Mouse (Mus musculus): ENCODE data around the gene Irak2.

DNA sequence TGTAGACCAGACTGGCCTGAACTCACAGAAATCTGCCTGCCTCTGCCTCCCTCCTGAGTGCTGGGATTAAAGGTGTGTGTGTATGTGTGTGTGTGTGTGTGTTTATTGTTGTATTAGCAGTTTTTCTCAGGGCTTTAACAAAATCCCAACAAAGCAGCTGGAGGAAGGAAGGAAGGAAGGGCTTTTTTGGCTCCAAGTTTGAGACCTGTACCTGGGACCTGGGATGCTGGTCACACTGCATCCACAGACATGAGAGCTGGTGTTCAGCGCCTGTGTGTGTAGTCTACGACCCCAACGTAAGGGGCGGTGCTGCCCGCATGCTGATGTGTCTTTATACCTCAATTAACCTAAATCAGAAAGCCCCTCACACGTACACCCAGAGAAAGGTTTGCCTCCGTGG, 15.3 kb downstream of the Irak2 start:
- TF ChIP-seq CTCF (IDR thresholded peaks at IDR 0.05; ENCODE audit: borderline replicate concordance, insufficient read depth, low read length): no peak
- no peak for TF ChIP-seq POLR2A (IDR thresholded peaks at IDR 0.05; ENCODE audit: low read depth, low read length)
